Mouse (Mus musculus) spleen, adult 2 months (tissue): ENCODE measurements around the gene Adam33.

Experiments used
- CTCF ChIP-seq: fragments of 200-500 bp; IDR thresholded peaks from 2 replicates; pipeline ENCODE4 v1.5.1; 2011; ENCODE audit warnings: mild to moderate bottlenecking, inconsistent platforms; ENCODE audit not compliant: insufficient read depth, insufficient read length, insufficient replicate concordance; ENCODE audit errors: extremely low read depth
- POLR2A ChIP-seq: fragments of 200-500 bp; IDR thresholded peaks from 2 replicates; pipeline ENCODE4 v1.6.1; 2011; ENCODE audit warnings: low read depth, low read length, inconsistent platforms

GRCm38 (mm10) chr2:131026941-131027340 is 36.7 kb downstream of the Adam33 start:
- TF ChIP-seq POLR2A (no peak), CTCF (no peak)
